Mouse (Mus musculus) kidney, embryonic 14.5 days (tissue): Measurements from ENCODE around the gene Chrna1. TPM values are rescaled to one million over a fixed set of nuclear protein-coding genes. Genes with fewer than 3 reads are reported as not detected.

Experiments used
- ATAC-seq: fragments of 200-750 bp; cut with Nextera tagmentation; 2 replicates; pipeline ENCODE4 v1.8.0; 2017; ENCODE audit warnings: moderate number of reproducible peaks, mild to moderate bottlenecking, moderate TSS enrichment, moderate library complexity; ENCODE audit not compliant: low FRiP score, low TSS enrichment
- H3K27ac ChIP-seq: fragments of 300-500 bp; sonication (generic); 2 replicates; pipeline ENCODE4 v1.5.1; 2014; ENCODE audit warnings: low read depth, mild to moderate bottlenecking, low read length, moderate library complexity, mixed read lengths
- H3K27me3 ChIP-seq: fragments of 300-500 bp; sonication (generic); 2 replicates; pipeline ENCODE4 v1.6.1; 2014; ENCODE audit warnings: mild to moderate bottlenecking, low read length; ENCODE audit not compliant: control insufficient read depth, insufficient read depth
- H3K36me3 ChIP-seq: fragments of 300-500 bp; sonication (generic); 2 replicates; pipeline ENCODE4 v1.6.1; 2014; ENCODE audit warnings: low read length, mixed read lengths; ENCODE audit not compliant: control insufficient read depth, insufficient read depth
- H3K4me1 ChIP-seq: fragments of 300-500 bp; sonication (generic); 2 replicates; pipeline ENCODE4 v1.6.1; 2014; ENCODE audit warnings: low read length, mixed read lengths; ENCODE audit not compliant: control insufficient read depth, insufficient read depth
- H3K4me2 ChIP-seq: fragments of 300-500 bp; sonication (generic); replicated peaks from 2 replicates; pipeline ENCODE4 v1.6.1; 2014; ENCODE audit warnings: low read depth, mild to moderate bottlenecking, low read length
- H3K4me3 ChIP-seq: fragments of 300-500 bp; sonication (generic); 2 replicates; pipeline ENCODE4 v1.5.1; 2014; ENCODE audit warnings: mild to moderate bottlenecking, low read length
- H3K9ac ChIP-seq: fragments of 300-500 bp; sonication (generic); 2 replicates; pipeline ENCODE4 v1.6.1; 2014; ENCODE audit warnings: low read depth, mild to moderate bottlenecking, low read length, moderate library complexity
- H3K9me3 ChIP-seq: fragments of 300-500 bp; sonication (generic); 2 replicates; pipeline ENCODE4 v1.6.1; 2016; ENCODE audit warnings: low read length; ENCODE audit not compliant: control insufficient read depth
- WGBS: fragments of 180-500 bp; shearing (Covaris S2); extraction: QIAGEN DNeasy Blood & Tissue Kit; methylation state at CpG from one replicate; pipeline ENCODE4 v1.1.7; 2014; 5-methylcytosine and 5-hydroxymethylcytosine counted together
- polyA plus RNA-seq: library from polyadenylated mRNA; unstranded; fragments of >200 nt; fragmentation: Nextera tagmentation; extraction: Ambion mirVana; gene quantifications from 2 replicates; pipeline ENCODE4 v1.2.1, GENCODE M21; 2014

Gene Chrna1
- polyA plus RNA-seq, 1 experiment from 2014 or later = 0.35 TPM

DNA sequence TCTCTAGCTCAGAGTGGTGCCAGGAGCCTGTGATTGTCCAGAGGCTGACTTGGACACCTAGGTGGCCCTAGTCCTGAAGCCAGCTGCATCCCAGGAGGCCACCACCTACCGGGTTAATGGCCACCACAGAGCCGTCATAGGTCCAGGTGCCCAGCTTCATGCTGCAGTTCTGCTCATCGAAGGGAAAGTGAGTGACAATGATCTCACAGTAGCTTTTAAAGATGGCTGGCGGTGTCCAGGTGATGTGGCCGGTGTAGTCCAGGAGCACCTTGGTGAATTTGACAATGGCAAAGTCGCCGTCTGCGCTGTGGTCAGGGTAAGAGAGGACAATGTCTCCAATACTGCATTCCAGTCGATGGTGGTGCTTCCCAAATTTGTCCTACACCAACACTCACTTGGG is 8.8 kb downstream of the Chrna1 start:
- Histone ChIP-seq H3K9me3 (no peaks in the 10 kb centered on the region), H3K27me3 (no peaks in the 10 kb centered on the region), H3K9ac (no peak overlapping the region), H3K4me1 (0 out of 2 replicates have a peak, but pooled peaks cover 5% of the 10 kb centered on the region), H3K27ac (no peak overlapping the region), H3K4me2 (no peak overlapping the region), H3K36me3 (no peaks in the 10 kb centered on the region), H3K4me3 (no peak overlapping the region)
- no peak for ATAC-seq
- WGBS = 93% methylated on average over 9 of the region's 9 CpGs

- no peaks in the 10 kb centered on the region for H3K27me3 ChIP-seq
- peak overlapping the region; percentile 30 for H3K4me2 ChIP-seq
- H3K27ac ChIP-seq = no peak overlapping the region
- H3K36me3 ChIP-seq = no peaks in the 10 kb centered on the region
- ATAC-seq = 0 out of 2 replicates have a peak, but pooled peaks have one; percentile 10
- WGBS = 22% methylated on average over 8 of the region's 8 CpGs
- H3K9ac ChIP-seq = no peak overlapping the region
- H3K4me1 ChIP-seq = peaks cover 2% of the 10 kb centered on the region; the same call in 1 of the 2 replicates
- H3K9me3 ChIP-seq = no peaks in the 10 kb centered on the region
- H3K4me3 ChIP-seq = peak overlapping the region; percentile 20
These were observed 13.0 kb downstream of the Chrna1 start for GRCm38 (mm10) chr2:73566989-73567605.

- no peaks in the 10 kb centered on the region for H3K9me3 ChIP-seq
- H3K9ac ChIP-seq = no peak overlapping the region
- H3K4me3 ChIP-seq = no peak overlapping the region
- H3K4me2 ChIP-seq = no peak overlapping the region
- no peak for ATAC-seq
- H3K27ac ChIP-seq = no peak overlapping the region
- no peaks in the 10 kb centered on the region for H3K27me3 ChIP-seq
- H3K36me3 ChIP-seq = no peaks in the 10 kb centered on the region
- 23% methylated on average over 7 of the region's 7 CpGs for WGBS
- peaks cover 11% of the 10 kb centered on the region; the same call in 1 of the 2 replicates for H3K4me1 ChIP-seq
These were observed 14.0 kb downstream of the Chrna1 start for GRCm38 (mm10) chr2:73566162-73566561.

DNA sequence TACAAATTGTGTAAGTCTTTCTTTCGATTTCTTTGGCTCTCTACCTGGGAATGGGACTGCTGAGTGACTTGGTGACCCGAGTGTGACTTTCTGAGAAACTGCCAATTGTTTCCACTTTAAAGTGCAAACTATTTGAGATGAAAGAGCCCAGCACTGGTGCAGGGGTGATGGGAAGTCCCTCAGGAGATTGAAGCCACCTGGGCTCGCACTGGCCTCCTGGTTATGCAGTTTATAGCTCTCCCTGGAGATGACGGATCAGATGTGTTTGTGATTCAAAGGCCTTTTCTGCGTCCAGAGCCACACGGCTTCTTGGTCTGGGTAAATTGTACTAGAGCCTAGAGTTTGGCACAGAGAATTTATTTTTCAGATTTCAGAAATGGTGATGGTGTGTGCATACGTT is 16.4 kb downstream of the Chrna1 start:
- WGBS = 35% methylated on average over 7 of the region's 7 CpGs
- Histone ChIP-seq H3K27me3 (no peaks in the 10 kb centered on the region), H3K9me3 (no peaks in the 10 kb centered on the region), H3K9ac (no peak overlapping the region), H3K4me3 (no peak overlapping the region), H3K4me1 (peaks cover 11% of the 10 kb centered on the region; the same call in 1 of the 2 replicates), H3K4me2 (no peak overlapping the region), H3K36me3 (no peaks in the 10 kb centered on the region), H3K27ac (no peak overlapping the region)
- ATAC-seq = no peak

- H3K9me3 ChIP-seq = no peaks in the 10 kb centered on the region
- WGBS = 73% methylated on average over 9 of the region's 9 CpGs
- no peak for ATAC-seq
- no peak overlapping the region for H3K9ac ChIP-seq
- no peaks in the 10 kb centered on the region for H3K36me3 ChIP-seq
- no peak overlapping the region for H3K4me3 ChIP-seq
- no peaks in the 10 kb centered on the region for H3K27me3 ChIP-seq
- no peak overlapping the region for H3K4me2 ChIP-seq
- H3K27ac ChIP-seq = no peak overlapping the region
- peaks cover 11% of the 10 kb centered on the region; the same call in 1 of the 2 replicates for H3K4me1 ChIP-seq
These were observed 17.5 kb downstream of the Chrna1 start for GRCm38 (mm10) chr2:73562656-73563055.

DNA sequence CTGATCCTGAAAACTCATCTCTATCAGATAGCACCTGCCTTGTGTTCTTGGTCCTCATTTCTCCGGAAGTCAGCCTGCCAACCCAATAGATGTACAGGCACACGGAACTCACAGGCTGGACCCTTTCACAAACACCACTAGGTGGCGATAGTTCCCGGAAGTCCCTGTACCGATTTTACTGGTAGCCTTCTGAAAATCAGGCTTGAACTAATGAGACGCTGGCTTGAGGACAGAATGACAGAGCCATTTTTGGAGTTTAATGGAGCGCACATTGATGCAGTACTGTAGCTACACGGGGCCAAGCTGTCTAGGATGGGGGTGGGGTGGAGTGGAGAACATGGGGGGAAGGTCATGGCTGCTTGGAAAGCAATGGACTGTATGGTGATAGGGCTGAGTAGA is 18.5 kb downstream of the Chrna1 start:
- Histone ChIP-seq H3K4me2 (peak overlapping the region; percentile 83), H3K27me3 (no peaks in the 10 kb centered on the region), H3K9me3 (no peaks in the 10 kb centered on the region), H3K9ac (no peak overlapping the region), H3K4me3 (peak overlapping the region; percentile 39), H3K36me3 (no peaks in the 10 kb centered on the region), H3K27ac (no peak overlapping the region), H3K4me1 (peaks cover 11% of the 10 kb centered on the region; the same call in 1 of the 2 replicates)
- ATAC-seq = peak; percentile 59
- WGBS = 8% methylated on average over 8 of the region's 8 CpGs

- Histone ChIP-seq H3K4me2 (peak overlapping the region; percentile 83), H3K27me3 (no peaks in the 10 kb centered on the region), H3K9ac (peak overlapping the region; percentile 44), H3K4me1 (peaks cover 11% of the 10 kb centered on the region; the same call in 1 of the 2 replicates), H3K9me3 (no peaks in the 10 kb centered on the region), H3K36me3 (no peaks in the 10 kb centered on the region), H3K27ac (no peak overlapping the region), H3K4me3 (peak overlapping the region; percentile 39)
- WGBS = 2% methylated on average over 20 of the region's 23 CpGs
- peak; percentile 60 for ATAC-seq
These were observed 19.1 kb downstream of the Chrna1 start for GRCm38 (mm10) chr2:73560899-73561664.

GRCm38 (mm10) chr2:73560445-73560844 is 19.7 kb downstream of the Chrna1 start:
- Histone ChIP-seq H3K9ac (0 out of 2 replicates have a peak overlapping the region, but pooled peaks have one; percentile 44), H3K27me3 (no peaks in the 10 kb centered on the region), H3K9me3 (no peaks in the 10 kb centered on the region), H3K4me1 (peaks cover 11% of the 10 kb centered on the region; the same call in 1 of the 2 replicates), H3K36me3 (no peaks in the 10 kb centered on the region), H3K27ac (no peak overlapping the region), H3K4me2 (peak overlapping the region; percentile 83), H3K4me3 (peak overlapping the region; percentile 39; the same call in 1 of the 2 replicates)
- no peak for ATAC-seq
- 44% methylated on average over 7 of the region's 7 CpGs for WGBS

DNA sequence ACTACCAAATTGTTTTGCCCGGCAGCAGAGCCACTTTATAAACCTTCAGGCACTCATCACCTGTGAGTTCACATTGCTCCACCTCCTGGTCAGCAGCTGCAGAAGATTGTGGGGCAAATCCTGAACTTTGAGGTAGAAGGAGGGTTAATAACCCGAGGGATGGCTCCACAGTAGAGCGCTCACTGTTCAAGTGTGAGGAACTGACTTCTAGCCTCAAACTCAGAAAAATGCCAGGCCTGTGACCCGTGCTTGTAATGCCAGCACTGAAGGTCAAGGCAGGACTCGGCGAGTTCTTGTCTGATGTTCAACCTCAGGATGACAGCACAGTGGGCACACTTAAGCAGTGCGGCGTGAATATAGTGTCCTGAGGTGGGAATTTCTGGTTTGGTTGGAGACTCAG is 22.2 kb downstream of the Chrna1 start:
- no peaks in the 10 kb centered on the region for H3K36me3 ChIP-seq
- H3K9ac ChIP-seq = no peak overlapping the region
- H3K27me3 ChIP-seq = no peaks in the 10 kb centered on the region
- WGBS = 68% methylated on average over 8 of the region's 8 CpGs
- no peak overlapping the region for H3K4me3 ChIP-seq
- H3K27ac ChIP-seq = no peak overlapping the region
- H3K4me2 ChIP-seq = no peak overlapping the region
- H3K9me3 ChIP-seq = no peaks in the 10 kb centered on the region
- H3K4me1 ChIP-seq = peaks cover 8% of the 10 kb centered on the region; the same call in 1 of the 2 replicates
- ATAC-seq = no peak
